Mouse (Mus musculus): ENCODE measurements at regions not wholly inside any gene's neighbourhood (a gene's known extent, or its start where the extent isn't known, plus 50 kb on each side); places are given as distances from the start of the nearest gene placed in this dataset.

DNA sequence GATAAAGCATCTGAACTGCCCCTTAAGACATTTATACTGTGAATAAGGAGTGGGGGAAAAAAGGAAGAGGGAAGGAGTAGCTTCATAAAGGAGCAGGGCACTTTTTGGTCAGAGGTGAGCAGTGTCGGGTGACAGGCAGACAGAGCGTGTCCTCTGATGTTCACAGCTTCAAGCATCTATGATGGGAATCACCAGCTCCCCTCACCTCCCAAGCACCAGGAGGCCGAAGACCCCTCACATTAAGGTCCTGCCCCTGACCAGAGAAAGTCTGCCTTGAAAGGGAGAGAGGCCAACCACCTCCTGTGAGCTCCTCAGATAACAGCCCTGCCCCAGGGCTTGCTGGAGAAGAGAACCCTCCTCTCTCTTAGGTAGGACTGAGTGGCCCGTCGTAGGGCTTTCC, 320.6 kb downstream of the Cd83 start:
- intact Hi-C loops (cut with DNase I): no loop called here
- no peak for DNase-seq (ENCODE audit: low spot score in 2 of 2)

- no peak for DNase-seq (ENCODE audit: low spot score in 2 of 2)
- intact Hi-C loops (cut with DNase I): no loop called here
Observed at GRCm38 (mm10) chr13:44108695-44109094, 324.1 kb downstream of the Cd83 start.

- no peak for DNase-seq (ENCODE audit: low spot score in 2 of 2)
- intact Hi-C loops (cut with DNase I): no loop called here
Observed at GRCm38 (mm10) chr13:44113043-44113442, 328.5 kb downstream of the Cd83 start.

DNA sequence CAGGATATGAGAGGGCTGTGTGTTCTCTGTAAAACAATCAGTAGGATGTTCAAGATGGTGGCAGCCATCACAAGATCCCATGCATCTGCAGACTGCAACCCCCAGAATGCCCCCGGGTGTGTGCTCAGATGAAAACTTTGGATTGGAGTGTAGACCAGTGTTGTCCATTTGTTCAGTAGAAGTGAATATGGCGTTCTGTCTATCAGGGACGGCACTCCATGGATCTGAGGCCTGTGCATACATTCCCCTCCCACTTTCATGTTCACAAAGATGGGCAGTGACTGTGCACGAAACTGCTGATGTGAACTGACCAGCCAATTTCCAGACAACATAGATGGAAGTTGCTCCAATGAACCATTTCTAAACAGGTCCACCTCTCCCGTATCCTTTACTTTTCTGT, 330.3 kb downstream of the Cd83 start:
- intact Hi-C loops (cut with DNase I): no loop called here
- no peak for DNase-seq (ENCODE audit: low spot score in 2 of 2)

DNA sequence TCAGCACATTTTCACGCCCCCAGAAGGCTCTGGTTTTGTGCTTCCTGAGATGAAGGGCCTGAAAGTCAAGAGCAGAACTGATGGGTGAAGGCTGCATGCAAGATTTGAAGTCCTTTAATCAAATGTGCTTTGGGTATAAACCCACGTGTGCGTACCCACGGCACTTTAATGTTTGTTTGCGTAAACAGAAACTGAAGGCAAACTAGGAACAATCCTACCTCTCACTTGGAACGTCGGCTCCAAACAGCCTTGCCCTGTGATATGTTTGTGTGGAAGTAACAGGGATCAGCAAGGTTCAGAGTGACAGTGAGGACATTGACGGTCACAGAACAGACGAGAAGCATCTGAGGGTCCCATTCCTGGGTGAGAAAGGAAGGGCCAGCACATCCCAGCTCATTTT, 333.3 kb downstream of the Cd83 start:
- DNase-seq (ENCODE audit: low spot score in 2 of 2): no peak
- intact Hi-C loops (cut with DNase I): no loop called here

DNA sequence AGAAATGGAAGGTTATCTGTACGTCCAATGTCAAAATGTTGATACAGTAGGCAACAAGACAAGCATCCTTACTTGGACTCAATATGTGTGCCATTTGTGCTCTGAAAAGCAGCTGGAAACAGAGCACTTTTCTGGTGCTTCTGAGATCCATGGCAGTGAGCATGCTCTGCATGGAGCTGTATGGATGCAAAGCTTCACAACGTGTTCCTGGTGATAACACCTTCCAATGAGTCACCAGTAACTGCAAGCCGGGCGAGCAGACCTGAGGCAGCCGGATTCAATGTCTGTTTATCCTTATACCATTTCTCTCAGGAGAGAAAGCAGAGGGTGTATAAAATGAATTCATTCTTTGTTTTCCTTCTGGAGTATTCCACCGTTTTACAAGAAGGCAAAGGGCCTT, 334.3 kb downstream of the Cd83 start:
- DNase-seq (ENCODE audit: low spot score in 2 of 2): no peak
- intact Hi-C loops (cut with DNase I): no loop called here

DNA sequence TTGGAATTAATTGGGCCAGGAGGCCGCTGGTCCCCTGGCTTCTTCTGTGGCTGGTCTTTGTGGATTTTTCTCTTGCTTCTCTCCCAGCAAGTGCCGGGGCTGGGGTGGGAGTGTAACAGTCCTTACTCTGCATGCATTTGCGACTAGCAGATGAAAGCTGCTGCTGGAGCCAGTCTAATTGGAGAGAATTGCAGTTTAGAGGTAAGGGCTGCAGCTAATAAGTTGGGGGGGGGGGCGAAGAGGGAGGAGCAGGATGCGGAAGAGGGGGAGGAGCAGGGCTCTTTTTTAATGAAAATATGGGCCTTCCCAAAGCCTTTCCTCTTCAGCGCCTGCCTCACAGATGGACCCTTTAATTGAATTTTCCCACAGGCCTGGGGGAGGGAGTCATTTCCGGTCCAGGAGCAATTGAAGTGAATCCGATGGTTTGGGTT, 336.7 kb downstream of the Cd83 start:
- DNase-seq (ENCODE audit: low spot score in 2 of 2): no peak
- intact Hi-C loops (cut with DNase I): no loop called here

DNA sequence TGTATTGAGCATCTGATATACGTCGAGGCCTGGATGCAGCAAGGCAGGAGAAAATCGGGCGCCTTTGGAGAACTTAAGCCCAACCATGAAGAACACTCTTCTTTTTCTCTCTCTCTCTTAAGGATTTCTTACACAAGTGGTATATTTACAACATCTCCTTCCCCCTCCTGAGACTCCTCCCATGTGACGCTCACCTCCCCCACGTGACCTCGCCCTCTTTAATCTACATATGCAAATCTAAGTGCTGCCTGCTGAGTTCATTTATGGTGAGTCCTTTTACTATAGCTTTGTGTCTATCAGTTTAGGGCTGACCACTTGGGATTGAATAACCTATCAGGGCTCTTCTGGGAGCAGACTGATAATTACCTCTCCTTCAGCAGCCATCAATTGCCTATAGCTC, 337.4 kb downstream of the Cd83 start:
- DNase-seq (ENCODE audit: low spot score in 2 of 2): no peak
- intact Hi-C loops (cut with DNase I): no loop called here

DNA sequence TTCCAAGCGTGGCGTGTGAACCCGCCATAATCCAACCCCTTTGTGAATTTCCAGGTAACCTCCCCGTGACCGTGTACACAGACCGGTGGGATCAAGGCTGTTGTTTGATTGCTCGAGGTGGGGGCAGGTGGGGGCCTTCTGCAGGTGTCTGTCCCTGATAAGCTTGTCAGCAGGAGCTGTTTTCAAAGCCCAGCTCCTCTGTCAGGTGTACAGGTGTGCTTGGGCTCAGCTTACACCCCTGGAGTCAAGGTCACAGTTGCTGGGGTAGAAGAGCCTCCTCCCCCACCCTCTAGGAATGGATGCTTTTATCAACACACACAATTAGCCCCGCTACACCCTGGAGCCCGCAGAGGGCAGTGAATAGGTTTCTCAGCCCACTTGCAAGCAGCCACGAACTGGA, 341.6 kb downstream of the Cd83 start:
- intact Hi-C loops (cut with DNase I): no loop called here
- no peak for DNase-seq (ENCODE audit: low spot score in 2 of 2)

DNA sequence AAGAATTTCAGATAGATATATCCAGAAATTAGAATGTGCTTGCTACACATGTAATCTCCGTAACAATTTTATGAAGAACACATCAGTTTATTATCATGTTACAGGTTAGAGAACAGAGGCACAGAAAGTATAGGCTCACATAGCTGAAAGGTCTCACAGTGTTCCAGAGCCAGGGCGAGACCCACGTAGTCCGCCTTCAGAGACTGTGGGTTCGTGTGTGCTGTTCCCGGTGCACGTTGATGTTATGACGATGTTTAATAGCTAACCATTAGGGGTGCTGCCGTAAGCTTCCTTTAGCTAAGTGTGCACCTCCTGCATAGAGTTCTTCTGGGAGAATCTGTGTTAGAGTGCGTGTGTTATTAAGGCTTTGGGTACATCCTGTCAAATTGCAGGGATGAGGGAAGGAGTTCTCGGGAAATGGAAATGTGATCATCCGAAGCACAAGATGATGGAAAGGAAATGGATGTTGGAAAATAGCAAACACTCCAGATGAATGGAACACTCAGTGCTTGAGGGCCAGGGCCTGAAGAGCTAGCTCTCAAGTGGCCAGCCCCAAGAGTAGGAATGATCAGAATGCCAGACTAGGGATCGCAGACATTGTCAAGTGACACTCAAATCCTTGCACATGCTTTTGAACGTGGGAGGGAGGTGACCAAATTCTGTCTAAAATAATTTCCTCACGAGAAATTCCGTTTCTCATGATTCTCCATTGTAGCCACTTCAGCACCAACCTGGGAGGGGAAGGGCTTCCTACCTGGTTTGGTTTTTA, 344.1 kb downstream of the Cd83 start:
- intact Hi-C loops (cut with DNase I): no loop called here
- no peak for DNase-seq (ENCODE audit: low spot score in 2 of 2)

GRCm38 (mm10) chr13:44131916-44132315, 347.3 kb downstream of the Cd83 start:
- no peak for DNase-seq (ENCODE audit: low spot score in 2 of 2)
- intact Hi-C loops (cut with DNase I): no loop called here

DNA sequence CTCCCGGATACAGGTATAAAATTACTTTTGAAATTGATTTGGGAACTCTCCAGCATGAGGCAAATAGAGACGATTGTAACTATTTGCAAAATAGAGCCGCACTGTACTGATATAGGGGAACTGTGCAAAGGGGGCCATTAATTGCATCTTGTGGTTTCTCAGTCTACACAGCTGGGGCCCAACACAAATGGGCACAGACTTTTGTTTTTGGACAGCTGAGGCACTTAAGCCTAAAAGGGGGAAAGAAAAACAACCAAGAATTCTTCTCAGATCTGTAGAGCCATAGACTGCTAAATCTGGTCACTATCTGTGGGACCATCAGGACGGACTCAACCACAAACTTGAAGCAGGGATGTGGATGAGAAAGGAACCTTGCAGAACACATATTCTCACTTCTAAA, 347.9 kb downstream of the Cd83 start:
- intact Hi-C loops (cut with DNase I): no loop called here
- no peak for DNase-seq (ENCODE audit: low spot score in 2 of 2)

DNA sequence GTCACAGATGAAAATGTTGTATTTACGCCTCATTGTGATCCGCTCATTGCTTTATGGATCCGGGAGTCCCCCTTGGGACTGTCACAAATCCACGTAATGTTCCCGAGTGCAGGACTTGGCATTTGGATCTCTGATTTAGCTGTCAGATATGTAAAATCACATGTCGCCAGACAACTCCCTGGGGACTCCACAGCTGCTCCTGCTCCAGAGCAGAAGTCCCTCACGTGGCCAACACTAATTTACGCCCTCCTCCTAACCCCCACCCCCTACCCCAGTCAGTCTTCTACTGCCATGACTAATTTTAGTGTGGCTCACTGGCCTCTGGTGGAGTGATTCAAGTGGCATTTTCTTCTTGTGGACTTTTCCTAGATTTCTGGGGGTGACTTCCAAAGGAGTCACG, 348.9 kb downstream of the Cd83 start:
- intact Hi-C loops (cut with DNase I): no loop called here
- no peak for DNase-seq (ENCODE audit: low spot score in 2 of 2)

DNA sequence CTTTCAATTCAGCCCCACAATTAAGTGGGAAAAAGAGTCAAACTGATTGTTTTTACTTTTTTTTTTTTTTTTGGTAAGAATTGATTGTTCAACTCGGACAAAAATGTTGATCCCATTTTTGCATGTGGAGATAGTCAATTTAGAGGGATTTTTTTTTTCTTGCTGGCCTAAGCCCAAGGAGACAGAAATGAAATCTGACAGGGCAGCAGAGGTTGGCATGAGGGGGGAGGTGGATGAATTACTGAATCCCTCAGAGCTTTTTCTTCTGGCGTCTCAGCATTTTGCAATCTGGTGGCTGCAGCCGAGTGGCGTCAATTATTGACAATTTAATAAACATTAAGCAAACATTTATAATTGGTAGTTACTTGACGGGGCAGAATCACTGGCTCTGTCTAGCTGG, 356.6 kb downstream of the Cd83 start:
- no peak for DNase-seq (ENCODE audit: low spot score in 2 of 2)
- intact Hi-C loops (cut with DNase I): no loop called here

DNA sequence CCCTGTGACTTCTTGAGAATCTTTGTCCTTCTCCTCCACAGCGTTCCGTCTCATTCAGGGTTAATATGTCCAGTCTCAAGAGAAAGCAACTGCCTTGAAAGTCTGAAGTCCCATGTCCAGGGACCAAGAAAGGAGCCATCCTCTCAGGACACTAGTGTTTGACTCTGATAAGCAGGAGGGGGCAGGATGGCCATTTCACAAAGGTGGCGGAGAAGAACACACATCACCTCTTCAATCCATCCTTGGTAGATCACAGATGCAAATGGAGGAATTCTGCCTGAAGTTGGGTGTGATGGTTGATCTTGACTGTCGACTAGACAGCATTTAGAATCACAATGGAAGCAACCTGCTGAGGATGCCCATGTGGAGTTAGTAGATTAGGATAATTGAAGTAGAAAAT, 360.9 kb downstream of the Cd83 start:
- intact Hi-C loops (cut with DNase I): no loop called here
- DNase-seq (ENCODE audit: low spot score in 2 of 2): no peak

DNA sequence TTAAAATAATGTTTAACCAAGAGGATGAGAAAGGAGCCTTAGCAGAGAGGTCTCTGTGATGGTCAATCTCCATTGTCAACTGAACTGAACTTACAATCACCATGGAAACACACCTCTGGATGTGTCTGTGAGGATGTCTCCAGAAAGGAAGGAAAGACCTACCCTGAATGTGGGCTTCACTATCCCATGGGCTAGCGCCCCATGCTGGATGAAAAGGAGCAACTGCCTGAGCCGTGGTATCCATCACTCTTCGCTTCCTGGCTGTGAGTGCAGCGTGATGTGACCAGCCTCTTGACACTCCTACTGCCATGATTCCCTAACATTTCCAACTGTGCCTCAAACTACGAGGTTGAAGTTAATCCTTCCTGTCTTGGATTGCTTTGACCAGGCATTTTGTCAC, 363.3 kb downstream of the Cd83 start:
- DNase-seq (ENCODE audit: low spot score in 2 of 2): no peak
- intact Hi-C loops (cut with DNase I): no loop called here

GRCm38 (mm10) chr13:44149499-44149898, 364.9 kb downstream of the Cd83 start:
- no peak for DNase-seq (ENCODE audit: low spot score in 2 of 2)
- intact Hi-C loops (cut with DNase I): no loop called here

DNA sequence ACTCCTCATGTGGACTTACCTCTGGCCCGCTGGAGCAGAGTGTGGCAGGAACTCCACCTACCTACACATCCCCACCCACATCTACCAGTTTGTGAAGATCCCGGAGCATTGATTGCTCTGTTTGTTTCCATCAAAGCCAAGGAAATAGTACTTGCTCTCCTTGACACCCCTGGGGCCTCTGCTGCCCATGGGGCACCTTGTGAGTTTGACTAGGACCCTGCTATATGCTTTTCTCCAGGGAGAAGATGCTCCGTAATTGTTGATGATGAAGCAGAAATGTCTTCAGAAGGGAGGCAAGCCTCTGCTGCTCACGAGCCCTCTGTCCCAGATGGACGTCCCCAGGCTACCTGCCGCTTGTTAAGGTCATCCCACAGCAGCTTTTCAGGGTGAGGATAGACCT, 367.0 kb downstream of the Cd83 start:
- intact Hi-C loops (cut with DNase I): no loop called here
- DNase-seq (ENCODE audit: low spot score in 2 of 2): no peak

DNA sequence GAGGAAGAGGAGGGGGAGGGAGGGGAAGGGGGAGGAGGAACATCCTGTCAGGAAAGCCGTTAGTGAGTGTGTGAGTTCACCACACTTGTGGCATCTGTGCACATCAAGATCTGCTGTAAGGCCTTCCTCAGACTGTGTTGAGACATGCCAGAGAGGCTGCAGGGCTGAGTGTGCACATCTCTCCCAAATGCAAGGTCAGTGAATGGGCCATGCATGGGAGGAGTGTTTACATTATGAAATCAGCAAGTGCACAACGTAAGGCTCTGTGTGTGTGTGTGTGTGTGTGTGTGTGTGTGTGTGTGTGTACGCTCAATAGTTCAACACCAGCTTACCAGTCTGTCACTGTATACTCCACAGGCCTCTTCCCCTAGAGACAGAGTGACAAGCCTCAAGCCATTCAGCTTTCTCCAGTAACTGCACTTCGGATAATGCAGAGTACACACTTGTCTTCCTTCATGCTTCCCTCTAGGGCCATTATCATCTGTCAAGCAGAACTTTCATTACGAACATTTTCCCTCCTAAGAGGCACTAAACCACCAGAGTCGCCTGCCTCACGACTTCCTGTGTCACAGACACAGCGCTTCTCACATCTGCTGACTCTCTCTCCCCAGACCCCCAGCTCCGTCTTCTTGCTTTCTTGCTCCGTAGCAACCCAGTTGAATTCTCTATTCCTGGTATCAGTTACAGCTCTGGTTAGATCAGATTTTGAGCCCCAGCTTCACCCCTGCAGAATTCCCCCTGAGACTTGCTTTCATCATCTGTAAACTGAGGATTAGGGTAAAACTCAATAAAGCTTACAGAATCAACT, 368.4 kb downstream of the Cd83 start:
- intact Hi-C loops (cut with DNase I): no loop called here

DNA sequence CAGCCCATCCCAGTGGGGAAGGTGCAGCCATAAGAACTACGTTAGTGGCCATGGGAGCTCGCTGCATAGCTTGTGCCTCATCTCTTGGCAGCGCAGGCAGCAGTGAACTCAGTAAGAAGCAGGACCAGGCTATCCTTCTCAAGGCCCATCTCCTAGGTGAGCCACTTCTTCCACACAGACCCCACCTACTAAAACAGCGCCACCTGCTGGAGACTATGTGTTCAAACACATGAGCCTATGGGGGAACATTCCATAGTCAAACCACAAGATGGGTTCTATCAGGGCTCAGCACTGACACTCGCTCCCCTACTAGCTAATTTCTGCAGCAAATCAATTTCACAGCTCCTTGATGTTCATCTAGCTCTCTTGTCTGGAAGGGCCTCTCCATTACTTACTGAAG, 369.2 kb downstream of the Cd83 start:
- intact Hi-C loops (cut with DNase I): no loop called here
- no peak for DNase-seq (ENCODE audit: low spot score in 2 of 2)

More for the DNA sequence above, 368.4 kb downstream of the Cd83 start:
- no peak for DNase-seq (ENCODE audit: low spot score in 2 of 2)

- intact Hi-C loops (cut with DNase I): no loop called here
- no peak for DNase-seq (ENCODE audit: low spot score in 2 of 2)
Observed at GRCm38 (mm10) chr13:44155956-44156355, 371.4 kb downstream of the Cd83 start.
